Mouse (Mus musculus) G1E (cell line): ENCODE data around the gene Dync1i1. TPM values are rescaled to one million over a fixed set of nuclear protein-coding genes. Genes with fewer than 3 reads are reported as not detected.

Experiments
- ATAC-seq: 2 replicates; pipeline ENCODE4 v1.8.0; 2016; ENCODE audit warnings: mild to moderate bottlenecking; ENCODE audit not compliant: insufficient number of reproducible peaks, poor library complexity, low FRiP score, severe bottlenecking; ENCODE audit errors: extremely low read depth
- DNase-seq: peaks from one replicate; pipeline ENCODE4 v3.0.0; 2012; ENCODE audit warnings: low spot score
- H3K27me3 ChIP-seq: 2 replicates; pipeline ENCODE4 v1.6.1; 2012; ENCODE audit warnings: mild to moderate bottlenecking, low read length, inconsistent platforms; ENCODE audit not compliant: insufficient read depth
- H3K36me3 ChIP-seq: replicated peaks from 2 replicates; pipeline ENCODE3; 2012; ENCODE audit warnings: mild to moderate bottlenecking, inconsistent platforms
- H3K4me1 ChIP-seq: 2 replicates; pipeline ENCODE4 v1.6.1; 2012; ENCODE audit warnings: low read depth, low read length, inconsistent platforms, mixed read lengths; ENCODE audit not compliant: insufficient read depth
- H3K4me3 ChIP-seq: 2 replicates; pipeline ENCODE4 v1.5.1; 2012; ENCODE audit warnings: low read depth, mild to moderate bottlenecking, inconsistent platforms, low read length, moderate library complexity, mixed read lengths
- H3K9me3 ChIP-seq: replicated peaks from 2 replicates; pipeline ENCODE4 v1.6.1; 2012; ENCODE audit warnings: inconsistent platforms
- CTCF ChIP-seq: IDR thresholded peaks from 2 replicates; pipeline ENCODE4 v1.5.1; 2012; ENCODE audit warnings: low read depth, low read length, inconsistent platforms, mixed read lengths
- GATA1 ChIP-seq: IDR thresholded peaks from 2 replicates; pipeline ENCODE4 v1.6.1; 2012; ENCODE audit warnings: borderline replicate concordance, low read length, inconsistent platforms, mixed read lengths
- GATA2 ChIP-seq: IDR thresholded peaks from 2 replicates; pipeline ENCODE4 v1.6.1; 2012; ENCODE audit warnings: low read depth, low read length, inconsistent platforms, borderline replicate concordance
- POLR2AphosphoS5 ChIP-seq: IDR thresholded peaks from 2 replicates; pipeline ENCODE4 v1.6.1; 2012; ENCODE audit warnings: low read depth, low read length, inconsistent platforms; ENCODE audit not compliant: insufficient replicate concordance
- TAL1 ChIP-seq: conservative IDR thresholded peaks from 2 replicates; pipeline ENCODE4 v1.6.1; 2012; ENCODE audit warnings: low read depth, low read length, inconsistent platforms, mixed read lengths
- polyA plus RNA-seq: library from polyadenylated mRNA; stranded (reverse); fragments of >175 nt; gene quantifications from 2 replicates; pipeline ENCODE4 v1.2.3, GENCODE M21; 2012
- total RNA-seq, 2 experiments: library from RNA; stranded (forward) in 1 of 2; stranded (reverse) in 1 of 2; fragments of 200-1000 nt in 1 of 2; fragments of >200 nt in 1 of 2; fragmentation: Nextera tagmentation in 1 of 2; gene quantifications; 2 replicates each; pipeline ENCODE4 v1.2.3; 2014 to 2017

Gene Dync1i1
- total and polyA plus RNA-seq, 3 experiments: 0.33 TPM; not detected in 2

DNA sequence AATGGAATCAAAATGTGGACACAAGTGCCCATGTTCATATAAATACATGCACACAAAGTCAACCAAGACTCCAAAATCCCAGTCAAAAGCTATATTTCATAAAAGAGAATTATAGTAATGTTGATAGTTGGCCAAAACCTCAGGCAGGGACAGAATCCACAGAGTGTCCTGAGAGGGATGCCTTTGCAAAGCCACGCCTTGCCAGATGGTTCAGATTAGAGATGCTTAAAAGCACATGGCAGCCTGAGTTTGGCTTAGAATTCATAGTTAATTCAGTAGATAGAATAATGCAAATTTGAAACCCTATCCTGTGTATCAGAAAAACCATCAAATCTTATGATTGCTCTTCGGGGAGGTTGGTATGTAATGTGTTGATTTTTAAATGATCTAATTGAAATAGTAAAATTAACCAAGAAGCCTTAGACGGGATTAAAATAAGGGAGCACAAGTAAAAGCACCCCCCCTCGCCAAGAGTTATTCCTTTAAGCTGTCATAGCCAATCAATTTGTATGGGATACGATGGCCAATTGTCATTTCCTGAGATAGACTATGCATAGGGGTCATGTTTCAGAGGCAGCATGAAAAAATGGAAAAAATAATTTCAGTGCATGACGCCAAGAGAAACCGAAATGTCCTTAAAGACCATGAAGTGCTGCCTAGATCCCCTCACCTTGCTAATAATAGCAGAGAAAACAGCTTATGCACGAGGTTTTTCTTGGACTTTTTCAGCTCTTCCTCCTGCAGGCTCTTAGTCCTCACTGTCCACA is 210.3 kb downstream of the Dync1i1 start:
- no peak for TF ChIP-seq GATA1
- TF ChIP-seq TAL1: no peak
- TF ChIP-seq GATA2: no peak
- TF ChIP-seq CTCF: no peak
- no peak for TF ChIP-seq POLR2AphosphoS5
- no peak for ATAC-seq
- Histone ChIP-seq H3K4me1 (no peaks in the 10 kb centered on the region), H3K27me3 (0 out of 2 replicates have a peak, but pooled peaks cover 1% of the 10 kb centered on the region), H3K4me3 (no peak overlapping the region), H3K9me3 (no peaks in the 10 kb centered on the region), H3K36me3 (no peaks in the 10 kb centered on the region)
- DNase-seq: no peak

DNA sequence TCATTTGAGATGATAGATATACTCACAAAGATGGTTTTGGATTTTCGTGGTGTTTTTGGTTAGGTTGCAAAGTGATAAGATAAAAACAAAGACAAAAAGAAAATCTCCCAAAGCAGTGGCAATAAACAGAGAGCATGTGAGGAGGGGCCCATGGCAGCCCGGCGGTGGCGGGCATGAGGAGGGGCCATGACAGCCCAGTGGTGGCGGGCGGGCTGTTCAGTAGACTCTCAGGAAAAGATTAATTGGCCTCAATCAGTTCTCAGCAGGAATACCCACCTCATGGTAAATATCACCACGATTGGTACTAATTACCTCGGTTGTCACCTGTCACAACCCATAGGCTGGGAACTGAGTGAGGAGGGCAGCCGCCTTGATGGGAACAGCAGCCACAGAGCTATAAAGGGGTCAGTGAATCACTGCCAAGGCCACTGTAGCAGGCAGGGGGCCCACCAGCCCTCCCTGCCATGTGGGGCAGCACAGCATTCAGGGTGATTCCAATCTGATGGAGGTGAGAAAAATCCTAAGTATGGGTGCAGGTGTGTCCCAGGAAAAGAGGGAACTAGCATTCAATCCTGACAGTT is 224.5 kb downstream of the Dync1i1 start:
- H3K4me1 ChIP-seq: no peaks in the 10 kb centered on the region
- no peak for ATAC-seq
- no peak for DNase-seq
- H3K36me3 ChIP-seq: no peaks in the 10 kb centered on the region
- TF ChIP-seq CTCF (no peak), TAL1 (no peak)
- no peak overlapping the region for H3K4me3 ChIP-seq
- no peaks in the 10 kb centered on the region for H3K9me3 ChIP-seq
- H3K27me3 ChIP-seq: no peaks in the 10 kb centered on the region

DNA sequence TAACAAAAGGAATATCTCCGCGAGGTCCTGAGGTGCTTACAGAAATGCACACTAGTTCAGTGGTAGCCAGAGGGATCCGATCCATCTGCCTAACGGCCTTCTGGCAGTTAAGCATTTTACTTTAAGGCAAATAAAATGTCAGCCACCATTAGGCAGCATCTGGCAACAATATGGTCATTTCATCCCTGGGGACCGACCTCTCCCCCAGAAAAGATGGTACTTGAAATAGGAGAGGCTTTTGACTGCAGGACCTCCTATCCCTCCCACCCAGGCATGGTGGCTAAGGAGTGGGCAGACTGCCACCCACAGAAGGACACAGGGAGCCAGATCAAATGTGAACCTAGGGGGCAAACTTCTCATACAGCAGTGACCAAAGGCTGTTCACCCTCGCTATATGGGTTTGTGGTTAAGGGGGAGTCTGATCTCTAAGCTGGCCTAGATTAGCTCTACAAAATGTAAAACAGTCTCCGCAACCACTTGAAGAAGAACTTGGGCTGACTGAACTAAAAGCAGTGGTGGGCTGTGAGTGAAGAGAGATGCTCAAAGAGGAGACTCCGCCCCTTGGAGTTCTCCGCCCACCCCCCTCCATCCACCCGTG is 231.0 kb downstream of the Dync1i1 start:
- ATAC-seq (no peak), DNase-seq (no peak)
- TF ChIP-seq GATA2: no peak
- TF ChIP-seq POLR2AphosphoS5: no peak
- no peak for TF ChIP-seq GATA1
- no peak for TF ChIP-seq TAL1
- no peak for TF ChIP-seq CTCF
- no peaks in the 10 kb centered on the region for H3K4me1 ChIP-seq
- no peaks in the 10 kb centered on the region for H3K27me3 ChIP-seq
- no peak overlapping the region for H3K4me3 ChIP-seq
- no peaks in the 10 kb centered on the region for H3K36me3 ChIP-seq
- H3K9me3 ChIP-seq: no peaks in the 10 kb centered on the region

DNA sequence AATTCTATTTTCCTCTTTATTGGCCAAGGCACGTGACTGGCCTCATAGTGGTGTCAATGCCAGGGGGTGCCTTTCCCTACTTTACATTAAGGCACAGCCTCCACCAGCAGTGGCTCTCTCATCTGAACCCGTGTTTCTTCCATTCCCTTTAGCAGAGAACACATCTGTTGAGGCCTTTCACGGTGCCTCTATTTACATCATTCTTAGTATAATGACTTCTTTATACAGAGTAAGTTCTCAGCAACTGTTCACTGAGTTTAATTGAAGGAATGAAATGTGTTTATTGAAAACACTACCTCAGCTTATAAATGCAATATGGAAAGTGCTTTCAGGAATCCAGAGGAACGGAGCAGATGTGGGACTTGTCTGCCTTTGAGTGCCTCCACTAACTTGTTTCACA is 235.3 kb downstream of the Dync1i1 start:
- no peaks in the 10 kb centered on the region for H3K9me3 ChIP-seq
- DNase-seq: no peak
- ATAC-seq: no peak
- TF ChIP-seq CTCF (no peak), GATA2 (no peak), GATA1 (no peak)
- H3K27me3 ChIP-seq: peaks cover 5% of the 10 kb centered on the region; the same call in 1 of the 2 replicates
- no peaks in the 10 kb centered on the region for H3K36me3 ChIP-seq
- H3K4me3 ChIP-seq: no peak overlapping the region
- H3K4me1 ChIP-seq: no peaks in the 10 kb centered on the region

DNA sequence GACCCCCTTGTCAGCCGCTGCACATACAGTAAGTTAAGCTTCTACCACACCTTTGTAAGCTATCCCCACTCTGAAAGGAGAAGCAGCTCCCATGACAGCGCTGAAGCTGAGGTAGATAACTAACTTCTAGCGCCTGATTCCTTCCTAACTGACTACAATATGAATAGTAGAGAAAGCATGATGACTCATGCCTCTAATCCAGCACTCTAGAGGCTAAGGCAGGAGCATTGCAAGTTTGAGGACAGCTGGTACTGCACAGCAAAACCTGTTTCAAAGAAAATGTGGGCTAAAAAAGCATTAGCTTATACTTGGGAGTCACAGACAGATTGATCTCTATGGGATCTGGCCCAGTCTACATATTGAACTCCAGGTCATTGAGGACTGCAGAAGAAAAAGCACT is 236.5 kb downstream of the Dync1i1 start:
- Histone ChIP-seq H3K4me1 (no peaks in the 10 kb centered on the region), H3K4me3 (no peak overlapping the region), H3K9me3 (no peaks in the 10 kb centered on the region), H3K36me3 (no peaks in the 10 kb centered on the region), H3K27me3 (peaks cover 5% of the 10 kb centered on the region; the same call in 1 of the 2 replicates)
- TF ChIP-seq GATA2: no peak
- TF ChIP-seq TAL1: no peak
- TF ChIP-seq POLR2AphosphoS5: no peak
- no peak for TF ChIP-seq CTCF
- no peak for TF ChIP-seq GATA1
- no peak for ATAC-seq
- no peak for DNase-seq

DNA sequence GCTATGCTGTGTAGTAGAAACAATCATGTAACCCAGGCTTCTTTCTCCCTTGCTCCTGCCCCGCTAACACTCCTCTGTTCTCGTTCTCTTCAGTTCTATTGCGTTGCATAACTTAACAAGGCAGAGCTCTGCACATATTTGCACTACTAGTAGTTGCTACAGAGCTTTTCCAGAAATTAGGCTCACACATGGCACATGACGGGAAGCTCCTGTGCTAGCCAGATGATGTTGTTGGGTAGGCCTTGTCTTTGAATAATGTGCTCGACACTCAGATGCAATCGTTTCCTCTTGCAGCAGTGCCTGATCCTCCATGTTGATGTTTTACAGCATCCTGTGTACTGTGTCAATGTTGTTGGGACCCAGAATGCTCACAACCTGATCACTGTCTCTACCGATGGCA is 240.9 kb downstream of the Dync1i1 start:
- Histone ChIP-seq H3K4me3 (no peak overlapping the region), H3K9me3 (no peaks in the 10 kb centered on the region), H3K27me3 (peaks cover 5% of the 10 kb centered on the region; the same call in 1 of the 2 replicates), H3K4me1 (no peaks in the 10 kb centered on the region), H3K36me3 (no peaks in the 10 kb centered on the region)
- no peak for DNase-seq
- ATAC-seq: no peak
- no peak for TF ChIP-seq POLR2AphosphoS5
